Mouse (Mus musculus): ENCODE measurements around the gene Hdac9. TPM values are rescaled to one million over a fixed set of nuclear protein-coding genes. Genes with fewer than 3 reads are reported as not detected.

Gene Hdac9
- total RNA-seq, 2 experiments from 2014 or later = 2.8 to 5.2 TPM

- intact Hi-C loops (cut with DNase I; ENCODE audit: low total_unique reads) = no loop called here
- DNase-seq = no peak
These were observed 701.6 kb downstream of the Hdac9 start for GRCm38 (mm10) chr12:34215023-34216020.

- DNase-seq = no peak
- intact Hi-C loops (cut with DNase I; ENCODE audit: low total_unique reads) = no loop called here
These were observed 704.7 kb downstream of the Hdac9 start for GRCm38 (mm10) chr12:34212162-34212561.

DNA sequence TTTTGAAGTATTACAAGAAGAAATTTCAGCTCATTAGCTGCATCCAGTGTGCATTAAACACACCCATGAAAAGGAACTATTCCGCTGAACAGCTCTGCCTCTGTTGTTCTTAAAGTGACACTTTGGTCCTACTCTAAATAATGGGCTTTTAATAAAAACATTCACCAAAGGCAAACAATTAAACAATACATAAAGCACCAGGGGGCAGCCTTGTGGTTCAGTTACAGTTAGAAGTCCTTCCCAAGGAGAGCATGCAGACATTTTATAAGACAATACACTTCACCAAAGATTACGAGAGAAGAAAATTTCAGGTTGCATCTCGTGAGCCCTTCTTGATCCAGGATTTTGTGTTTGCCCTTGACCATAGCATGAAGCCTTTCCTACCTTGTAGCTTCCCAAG, 715.4 kb downstream of the Hdac9 start:
- no peak for DNase-seq
- intact Hi-C loops (cut with DNase I; ENCODE audit: low total_unique reads) = no loop called here

- intact Hi-C loops (cut with DNase I; ENCODE audit: low total_unique reads) = no loop called here
- no peak for DNase-seq
These were observed 716.9 kb downstream of the Hdac9 start for GRCm38 (mm10) chr12:34200030-34200446.

DNA sequence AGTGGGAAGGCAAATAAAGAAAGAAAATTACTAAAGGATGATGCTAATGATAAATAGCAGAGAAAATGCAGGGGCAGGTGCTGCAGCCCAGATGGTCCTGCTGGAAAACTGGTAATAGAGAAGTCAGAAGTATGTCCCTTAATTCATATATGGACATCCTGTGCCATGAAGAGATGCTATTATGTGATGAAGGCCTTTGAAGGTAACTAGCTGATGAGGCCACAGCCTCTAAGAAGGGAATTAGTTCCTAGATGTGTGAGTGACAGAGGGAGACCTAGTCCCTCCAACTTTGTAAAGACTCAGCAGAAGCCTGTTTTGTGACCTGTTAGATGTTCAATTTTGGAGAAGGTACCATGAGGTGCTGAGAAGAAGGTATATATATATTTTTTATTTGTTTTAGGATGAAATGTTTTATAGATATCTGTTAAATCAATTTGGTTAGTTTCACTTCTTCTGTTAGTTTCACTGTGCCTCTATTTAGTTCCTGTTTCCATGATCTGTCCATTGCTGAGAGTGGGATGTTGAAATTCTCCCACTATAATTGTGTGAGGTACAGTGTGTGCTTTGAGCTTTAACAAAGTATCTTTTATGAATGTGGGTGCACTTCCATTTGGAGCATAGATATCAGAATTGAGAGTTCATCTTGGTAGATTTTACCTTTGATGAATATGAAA, 721.6 kb downstream of the Hdac9 start:
- DNase-seq = no peak
- intact Hi-C loops (cut with DNase I; ENCODE audit: low total_unique reads) = no loop called here

GRCm38 (mm10) chr12:34194116-34194515, 722.8 kb downstream of the Hdac9 start:
- intact Hi-C loops (cut with DNase I; ENCODE audit: low total_unique reads) = no loop called here
- no peak for DNase-seq

GRCm38 (mm10) chr12:34191246-34191645, 725.6 kb downstream of the Hdac9 start:
- intact Hi-C loops (cut with DNase I; ENCODE audit: low total_unique reads) = no loop called here
- DNase-seq = no peak

DNA sequence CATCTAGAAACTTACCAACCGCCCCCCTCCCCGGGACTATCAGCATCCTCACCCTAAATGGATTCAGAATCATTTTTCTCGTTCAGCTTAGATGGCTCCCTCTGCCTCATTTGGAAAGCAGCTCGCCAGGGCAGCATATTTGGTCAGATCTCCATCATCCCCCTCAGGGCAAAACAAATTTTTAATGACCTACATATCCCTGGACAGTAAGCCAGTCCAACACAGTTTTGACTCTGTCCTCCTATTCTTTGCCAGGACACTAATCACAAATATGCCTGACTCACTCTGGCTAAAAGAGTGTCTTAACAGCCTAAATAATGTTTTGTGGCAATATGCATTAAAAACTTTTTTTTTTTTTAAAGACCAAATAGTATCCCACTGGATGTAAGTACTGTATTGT, 738.0 kb downstream of the Hdac9 start:
- intact Hi-C loops (cut with DNase I; ENCODE audit: low total_unique reads) = no loop called here
- no peak for DNase-seq

GRCm38 (mm10) chr12:34176790-34177189, 740.1 kb downstream of the Hdac9 start:
- DNase-seq = no peak
- intact Hi-C loops (cut with DNase I; ENCODE audit: low total_unique reads) = no loop called here

GRCm38 (mm10) chr12:34173036-34173435, 743.9 kb downstream of the Hdac9 start:
- intact Hi-C loops (cut with DNase I; ENCODE audit: low total_unique reads) = no loop called here
- DNase-seq = no peak

DNA sequence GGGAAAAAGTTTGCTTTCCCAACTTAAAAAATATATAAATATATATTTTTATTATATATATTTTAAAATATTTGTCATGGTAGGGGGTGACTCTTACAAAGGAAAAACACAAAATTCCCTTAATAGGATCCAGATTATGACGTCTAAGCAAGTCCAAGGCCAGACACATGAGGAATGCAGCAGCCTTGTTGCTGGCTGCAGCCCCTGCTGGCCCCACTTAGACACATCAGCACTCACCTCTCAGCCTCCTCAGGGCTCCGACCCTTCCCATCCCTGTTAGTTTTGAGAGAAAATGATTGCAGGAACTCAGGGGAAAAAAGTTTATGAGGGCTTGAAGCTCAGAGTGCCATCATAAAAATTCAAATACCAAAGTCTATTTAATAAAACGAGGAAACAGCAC, 746.3 kb downstream of the Hdac9 start:
- no peak for DNase-seq
- intact Hi-C loops (cut with DNase I; ENCODE audit: low total_unique reads) = no loop called here

DNA sequence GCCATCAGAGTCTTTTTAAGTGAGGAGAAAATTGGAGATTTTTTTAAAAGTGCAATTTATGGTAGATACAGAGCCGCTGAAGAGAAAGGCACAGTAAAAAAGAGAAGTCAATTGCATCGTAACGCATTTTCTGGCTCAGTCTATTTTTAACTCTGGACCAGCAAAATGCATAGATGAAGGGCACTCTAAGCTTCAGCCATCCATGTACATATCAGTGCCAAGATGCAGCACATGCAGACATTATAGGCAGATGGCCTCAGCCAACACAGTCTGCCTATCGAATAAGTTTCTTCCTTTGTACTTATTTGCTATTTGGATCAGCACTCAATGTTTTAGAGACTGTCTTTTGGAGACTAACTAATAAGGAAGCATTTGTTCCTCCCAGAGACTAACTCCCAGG, 751.2 kb downstream of the Hdac9 start:
- no peak for DNase-seq
- intact Hi-C loops (cut with DNase I; ENCODE audit: low total_unique reads) = no loop called here

- DNase-seq = no peak
- intact Hi-C loops (cut with DNase I; ENCODE audit: low total_unique reads) = no loop called here
These were observed 760.6 kb downstream of the Hdac9 start for GRCm38 (mm10) chr12:34156301-34156700.

DNA sequence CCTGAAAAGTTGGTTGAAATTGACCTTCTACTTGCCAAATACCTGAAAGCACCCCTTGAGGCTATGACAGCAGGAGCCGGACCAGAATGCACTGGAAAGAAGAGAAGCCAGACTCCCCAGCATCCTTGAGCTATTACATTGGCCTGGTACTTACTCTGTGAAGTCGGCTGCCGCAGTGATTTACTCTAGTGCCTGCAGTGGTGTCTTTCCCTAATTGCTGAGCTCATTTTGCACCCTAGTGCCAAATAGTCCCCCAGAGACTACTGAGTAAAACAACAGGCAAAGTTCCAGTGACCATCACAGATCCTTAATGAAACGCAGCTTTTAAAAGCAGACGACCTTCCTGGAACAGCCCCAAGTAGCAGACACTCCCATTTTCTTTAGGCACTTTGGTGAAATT, 761.2 kb downstream of the Hdac9 start:
- intact Hi-C loops (cut with DNase I; ENCODE audit: low total_unique reads) = no loop called here
- DNase-seq = peak; percentile 6

GRCm38 (mm10) chr12:34154757-34155156, 762.1 kb downstream of the Hdac9 start:
- intact Hi-C loops (cut with DNase I; ENCODE audit: low total_unique reads) = no loop called here
- no peak for DNase-seq

DNA sequence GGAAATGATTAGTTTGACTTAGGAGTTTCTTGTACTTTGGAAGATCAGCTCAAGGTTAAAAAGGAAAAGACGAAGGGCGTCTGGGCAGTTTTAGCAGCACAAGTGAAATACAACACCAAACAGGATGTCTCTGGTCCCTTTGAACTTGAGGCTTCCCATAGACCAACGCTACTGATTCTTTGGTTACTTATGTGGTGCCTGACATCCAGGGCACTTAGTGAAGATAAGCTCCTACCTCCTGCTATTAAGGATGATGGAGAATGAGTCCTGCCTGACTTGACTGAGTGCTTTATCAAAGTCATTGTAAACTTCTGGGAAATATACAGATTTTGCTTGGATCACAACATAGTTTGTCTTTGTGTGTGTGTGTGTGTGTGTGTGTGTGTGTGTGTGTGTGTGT, 765.6 kb downstream of the Hdac9 start:
- intact Hi-C loops (cut with DNase I; ENCODE audit: low total_unique reads) = no loop called here
- no peak for DNase-seq

GRCm38 (mm10) chr12:34142743-34143142, 774.2 kb downstream of the Hdac9 start:
- DNase-seq = no peak
- intact Hi-C loops (cut with DNase I; ENCODE audit: low total_unique reads) = no loop called here

DNA sequence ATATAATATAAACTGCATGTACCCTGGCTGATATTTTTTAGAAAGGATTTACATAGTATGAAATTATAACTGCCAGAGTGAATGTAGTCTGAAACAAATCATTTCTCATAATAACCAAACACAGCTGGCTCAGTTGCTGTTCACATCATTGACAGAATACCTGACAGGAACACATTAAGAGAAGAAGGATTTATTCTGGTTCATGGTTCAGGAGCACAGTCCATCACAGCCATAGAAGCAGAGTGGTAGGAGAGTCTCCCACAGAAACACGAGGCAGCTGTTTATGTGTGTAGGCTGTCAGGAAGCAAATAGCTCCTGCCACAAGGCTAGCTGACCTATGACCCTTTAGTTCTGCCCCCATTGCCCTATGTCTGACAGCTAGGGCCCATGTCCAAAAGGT, 803.6 kb downstream of the Hdac9 start:
- no peak for DNase-seq
- intact Hi-C loops (cut with DNase I; ENCODE audit: low total_unique reads) = no loop called here

GRCm38 (mm10) chr12:34092953-34093352, 823.9 kb downstream of the Hdac9 start:
- intact Hi-C loops (cut with DNase I; ENCODE audit: low total_unique reads) = no loop called here
- no peak for DNase-seq

DNA sequence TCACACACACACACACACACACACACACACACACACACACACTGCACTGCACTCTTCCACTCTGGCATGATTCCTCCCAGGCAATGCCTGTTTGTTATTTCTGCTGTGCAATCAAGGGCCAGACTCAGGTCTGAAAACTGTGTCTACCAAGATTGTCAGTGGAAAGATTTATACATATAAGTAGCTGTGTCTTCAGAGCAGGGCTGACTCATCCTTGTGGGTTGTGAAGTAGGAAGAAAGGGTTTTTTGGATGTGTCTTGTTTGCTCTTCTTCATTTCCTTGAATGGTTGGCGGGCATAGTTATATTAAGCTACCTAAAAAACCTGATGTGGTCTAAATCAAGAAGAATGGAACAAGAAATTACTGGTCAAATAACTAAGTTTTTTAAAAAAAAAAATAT, 825.0 kb downstream of the Hdac9 start:
- DNase-seq = no peak

More for the DNA sequence above, 825.0 kb downstream of the Hdac9 start:
- intact Hi-C loops (cut with DNase I; ENCODE audit: low total_unique reads) = no loop called here

All from gastrocnemius, postnatal 14 days (tissue).